In the genomic region with DNA sequence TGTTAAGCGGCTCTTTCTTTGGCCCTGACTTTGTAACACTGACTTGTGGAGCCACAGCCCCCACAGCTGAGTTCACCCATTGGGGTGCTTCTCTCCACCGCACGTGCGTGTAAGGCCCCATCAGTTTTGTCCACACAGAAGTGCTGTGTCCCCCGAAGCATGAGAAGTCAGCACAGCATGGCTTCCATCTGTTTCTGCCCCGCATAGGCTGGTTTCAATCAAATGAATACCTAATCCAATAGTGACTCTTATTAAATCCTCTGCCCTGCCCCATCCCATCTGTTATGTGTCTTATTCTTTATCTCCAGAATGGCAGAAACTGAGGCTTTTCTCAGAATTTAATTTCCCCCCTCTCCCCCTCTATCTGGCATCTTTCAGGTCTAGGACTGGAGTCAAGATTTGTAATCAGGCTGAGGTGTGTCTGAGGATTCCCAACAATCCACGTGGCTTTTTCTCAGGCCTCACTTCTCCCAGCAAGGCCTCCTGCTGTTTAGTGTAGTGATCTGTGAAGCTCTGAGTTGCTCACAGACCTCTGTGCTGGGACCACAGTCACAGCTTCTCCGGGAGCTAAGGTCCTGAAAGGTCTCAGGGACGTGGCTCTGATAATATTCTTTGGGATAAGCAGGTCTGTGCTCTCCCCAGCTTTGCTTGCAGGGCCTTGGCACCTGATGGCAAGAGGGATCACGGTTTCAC, we compare ENCODE assay signal across 31 mouse cellular contexts.
DNase-seq lines count a peak whose midpoint lies in the region; ATAC-seq and TF ChIP-seq lines count a peak whose summit lies in the region.
"Had no signal": no experiment of that assay in that cellular context is flagged by ENCODE, and none has a peak within 500 bp of the region (broad histone marks: within the 10 kb centered on the region; RNA-seq: fewer than 3 reads in every experiment).

No protein-coding gene starts in this region.

- TF ChIP-seq CTCF in forebrain, postnatal 0 days (IDR thresholded peaks at IDR 0.05; ENCODE audit: low read depth): no peak
- TF ChIP-seq CTCF in Patski (IDR thresholded peaks at IDR 0.05): no peak

- CTCF ChIA-PET in Patski (lab: Charles Lee): interaction anchor here (1.0 kb wide), 1 partner anchor 11 kb away, joined by 3 read pairs; no protein-coding TSS in a partner anchor

- H3K27ac ChIP-seq in forebrain, embryonic 14.5 days (ENCODE audit: low read depth, low read length): no peak overlapping the region
- no peak overlapping the region for H3K27ac ChIP-seq in forebrain, postnatal 0 days (ENCODE audit: low read depth, low read length)
- H3K27ac ChIP-seq: embryonic facial prominence, embryonic 12.5 days; forebrain, embryonic 15.5 days; gastrocnemius, adult 2 months; heart, adult 2 months; heart, embryonic 13.5 days; kidney, embryonic 15.5 days; layer of hippocampus, adult 2 months; left cerebral cortex, adult 2 months; liver, embryonic 12.5 days; midbrain, embryonic 12.5 days; neural tube, embryonic 13.5 days; stomach, embryonic 15.5 days had no signal

- H3K4me1 ChIP-seq in forebrain, embryonic 14.5 days (ENCODE audit: control insufficient read depth, insufficient read depth, low read length): no peaks in the 10 kb centered on the region
- no peaks in the 10 kb centered on the region for H3K4me1 ChIP-seq in forebrain, postnatal 0 days (ENCODE audit: insufficient read depth)
- H3K4me1 ChIP-seq: embryonic facial prominence, embryonic 12.5 days; forebrain, embryonic 15.5 days; kidney, embryonic 15.5 days; liver, embryonic 12.5 days; midbrain, embryonic 12.5 days; neural tube, embryonic 13.5 days; stomach, embryonic 15.5 days had no signal

- intact Hi-C loops in left cerebral cortex, postnatal 4 days (cut with DNase I): no loop called here
- intact Hi-C loops in left cerebral cortex, postnatal 25 days (cut with DNase I): no loop called here

- no peaks in the 10 kb centered on the region for H3K36me3 ChIP-seq in forebrain, embryonic 14.5 days (ENCODE audit: control insufficient read depth, insufficient read depth, low read length)
- no peaks in the 10 kb centered on the region for H3K36me3 ChIP-seq in forebrain, postnatal 0 days (ENCODE audit: insufficient read depth)
- H3K36me3 ChIP-seq: embryonic facial prominence, embryonic 12.5 days; forebrain, embryonic 15.5 days; heart, embryonic 13.5 days; kidney, embryonic 15.5 days; liver, embryonic 12.5 days; midbrain, embryonic 12.5 days; neural tube, embryonic 13.5 days; stomach, embryonic 15.5 days had no signal

- in situ Hi-C loops in Patski (cut with MboI; ENCODE audit: low pct_unique_long_range_greater_than_20kb): no loop called here

- DNase-seq in forebrain, embryonic 14.5 days (ENCODE audit: low spot score): peak; percentile 17
- no peak for DNase-seq in forebrain, postnatal 0 days
- DNase-seq in left cerebral cortex, postnatal 4 days: peak; percentile 43
- DNase-seq in left cerebral cortex, postnatal 25 days (ENCODE audit: low spot score in 2 of 2): no peak
- no peak for DNase-seq in Patski (ENCODE audit: low read depth, low spot score)
- peak; percentile 72 for DNase-seq in retina, postnatal 1 day
- DNase-seq in kidney, postnatal 14 days: no peak
- DNase-seq: adrenal gland, adult 8-10 months; cerebellum, adult 9-10 months; gastrocnemius, adult 2 months; gastrocnemius, postnatal 36 days; heart, adult 2 months; heart, postnatal 10 days; kidney, adult 11 months; kidney, postnatal 36 days; liver, postnatal 0 days; lung, postnatal 36 days; right cerebral cortex, postnatal 14 days; thymus, postnatal 14 days had no signal

- no peak overlapping the region for H3K4me3 ChIP-seq in forebrain, embryonic 14.5 days (ENCODE audit: low read depth, low read length)
- no peak overlapping the region for H3K4me3 ChIP-seq in forebrain, postnatal 0 days (ENCODE audit: low read depth, low read length)
- H3K4me3 ChIP-seq: embryonic facial prominence, embryonic 12.5 days; forebrain, embryonic 15.5 days; gastrocnemius, adult 2 months; heart, adult 2 months; heart, embryonic 13.5 days; kidney, embryonic 15.5 days; layer of hippocampus, adult 2 months; left cerebral cortex, adult 2 months; liver, embryonic 12.5 days; midbrain, embryonic 12.5 days; neural tube, embryonic 13.5 days; stomach, embryonic 15.5 days had no signal

- H3K27me3 ChIP-seq in forebrain, embryonic 14.5 days (replicated peaks; ENCODE audit: control insufficient read depth, insufficient read depth, low read length): no peaks in the 10 kb centered on the region
- no peaks in the 10 kb centered on the region for H3K27me3 ChIP-seq in forebrain, postnatal 0 days (ENCODE audit: insufficient read depth, low read length)
- no peaks in the 10 kb centered on the region for H3K27me3 ChIP-seq in Patski
- H3K27me3 ChIP-seq: embryonic facial prominence, embryonic 12.5 days; forebrain, embryonic 15.5 days; heart, embryonic 13.5 days; kidney, embryonic 15.5 days; liver, embryonic 12.5 days; midbrain, embryonic 12.5 days; neural tube, embryonic 13.5 days; stomach, embryonic 15.5 days had no signal

- ATAC-seq in forebrain, embryonic 14.5 days: no peak
- ATAC-seq in forebrain, postnatal 0 days: no peak
- peak; percentile 54 for ATAC-seq in Patski
- ATAC-seq: CD4-positive, CD25-positive, alpha-beta regulatory T cell, adult 4 months; forebrain, embryonic 15.5 days; inflammation-experienced regulatory T-cells, adult 6 months; liver, embryonic 12.5 days; liver, postnatal 0 days had no signal

- 56% methylated on average over 10 of the region's 10 CpGs for WGBS in forebrain, embryonic 14.5 days
- WGBS in forebrain, postnatal 0 days: 56% methylated on average over 10 of the region's 10 CpGs

- H3K4me2 ChIP-seq in forebrain, embryonic 14.5 days (ENCODE audit: low read length): no peak overlapping the region
- no peak overlapping the region for H3K4me2 ChIP-seq in forebrain, postnatal 0 days (ENCODE audit: low read depth)
- H3K4me2 ChIP-seq: embryonic facial prominence, embryonic 12.5 days; forebrain, embryonic 15.5 days; heart, embryonic 13.5 days; kidney, embryonic 15.5 days; liver, embryonic 12.5 days; midbrain, embryonic 12.5 days; neural tube, embryonic 13.5 days; stomach, embryonic 15.5 days had no signal

- POLR2A ChIA-PET in Patski (lab: Charles Lee): no interaction called here

- no peaks in the 10 kb centered on the region for H3K9me3 ChIP-seq in forebrain, embryonic 14.5 days (replicated peaks; ENCODE audit: control insufficient read depth, low read length)
- H3K9me3 ChIP-seq in forebrain, postnatal 0 days (ENCODE audit: low read length): no peaks in the 10 kb centered on the region
- H3K9me3 ChIP-seq: embryonic facial prominence, embryonic 12.5 days; forebrain, embryonic 15.5 days; heart, embryonic 13.5 days; kidney, embryonic 15.5 days; liver, embryonic 12.5 days; midbrain, embryonic 12.5 days; neural tube, embryonic 13.5 days; stomach, embryonic 15.5 days had no signal

- H3K9ac ChIP-seq in forebrain, embryonic 14.5 days (ENCODE audit: low read length): no peak overlapping the region
- no peak overlapping the region for H3K9ac ChIP-seq in forebrain, postnatal 0 days
- H3K9ac ChIP-seq: embryonic facial prominence, embryonic 12.5 days; forebrain, embryonic 15.5 days; heart, embryonic 13.5 days; kidney, embryonic 15.5 days; liver, embryonic 12.5 days; liver, postnatal 0 days; midbrain, embryonic 12.5 days; neural tube, embryonic 13.5 days; stomach, embryonic 15.5 days had no signal

Comparison
In these comparisons a context has a peak if more than half of its experiments do, and no peak if none do; other contexts are left out.
1. DNase-seq: peak in forebrain, embryonic 14.5 days (single experiment), left cerebral cortex, postnatal 4 days (single experiment) and retina, postnatal 1 day (single experiment); none in forebrain, postnatal 0 days (single experiment), left cerebral cortex, postnatal 25 days (0 of 2), Patski (single experiment) and kidney, postnatal 14 days (single experiment).